Mouse (Mus musculus) 3134 (cell line): ENCODE measurements around the gene Gpr15.

Experiments used
- DNase-seq: peaks from one replicate; pipeline ENCODE4 v3.0.0-alpha.2; 2011; ENCODE audit warnings: low spot score; ENCODE audit not compliant: insufficient read length; ENCODE audit errors: extremely low read depth

The Gpr15 gene

GRCm38 (mm10) chr16:58718666-58719120 lies at the start of gene Gpr15:
Gene Gpr15, minus strand, starts transcription at chr16:58719070.
- no peak for DNase-seq

- DNase-seq, result no peak
These were observed 44.2 kb upstream of the Gpr15 start, which contains the start of gene Olfr172 for GRCm38 (mm10) chr16:58763076-58763475. Gene Olfr172, minus strand, starts transcription at chr16:58763176.

- DNase-seq, result no peak
These were observed 37.3 kb upstream of the Gpr15 start for GRCm38 (mm10) chr16:58756191-58756590.

- DNase-seq, result no peak
These were observed 32.4 kb upstream of the Gpr15 start for GRCm38 (mm10) chr16:58751314-58751713.

GRCm38 (mm10) chr16:58746715-58747114 lies 27.8 kb upstream of the Gpr15 start:
- no peak for DNase-seq

- DNase-seq, result no peak
These were observed 21.9 kb upstream of the Gpr15 start for GRCm38 (mm10) chr16:58740751-58741150.

- DNase-seq, result no peak
These were observed 19.9 kb upstream of the Gpr15 start for GRCm38 (mm10) chr16:58738800-58739199.

- no peak for DNase-seq
These were observed 19.3 kb upstream of the Gpr15 start for GRCm38 (mm10) chr16:58738205-58738604.

GRCm38 (mm10) chr16:58728176-58728671 lies 9.4 kb upstream of the Gpr15 start:
- DNase-seq, result no peak

- peak; percentile 98 for DNase-seq
These were observed 8.7 kb upstream of the Gpr15 start, which contains the start of gene Cldnd1 for GRCm38 (mm10) chr16:58727477-58728131. Gene Cldnd1, plus strand, starts transcription at chr16:58727910.

- no peak for DNase-seq
These were observed 8.0 kb upstream of the Gpr15 start for GRCm38 (mm10) chr16:58726680-58727476.

GRCm38 (mm10) chr16:58722292-58722691 lies 3.4 kb upstream of the Gpr15 start:
- DNase-seq, result no peak

- no peak for DNase-seq
These were observed 3.9 kb downstream of the Gpr15 start for GRCm38 (mm10) chr16:58715018-58715417.

- no peak for DNase-seq
These were observed 5.7 kb downstream of the Gpr15 start for GRCm38 (mm10) chr16:58713128-58713527.

GRCm38 (mm10) chr16:58712221-58712620 lies 6.6 kb downstream of the Gpr15 start:
- DNase-seq, result no peak

- no peak for DNase-seq
These were observed 9.3 kb downstream of the Gpr15 start for GRCm38 (mm10) chr16:58709536-58709935.

- DNase-seq, result no peak
These were observed 10.0 kb downstream of the Gpr15 start for GRCm38 (mm10) chr16:58708601-58709475.

- DNase-seq, result no peak
These were observed 11.5 kb downstream of the Gpr15 start for GRCm38 (mm10) chr16:58707276-58707905.

GRCm38 (mm10) chr16:58704999-58705398 lies 13.9 kb downstream of the Gpr15 start:
- no peak for DNase-seq
